Mouse (Mus musculus) lung, adult 2 months (tissue): ENCODE data around the gene Kcnq5.

Source experiments
- CTCF ChIP-seq: fragments of 200-500 bp; IDR thresholded peaks from 2 replicates; pipeline ENCODE4 v1.5.1; 2011; ENCODE audit warnings: mild to moderate bottlenecking, low read length, control low read depth; ENCODE audit not compliant: insufficient read depth
- POLR2A ChIP-seq: fragments of 200-500 bp; IDR thresholded peaks from 2 replicates; pipeline ENCODE4 v1.6.1; 2011; ENCODE audit warnings: low read depth, mild to moderate bottlenecking, control low read depth, low read length, borderline replicate concordance; ENCODE audit errors: extremely low read depth

GRCm38 (mm10) chr1:21979292-21979691 is 17.6 kb upstream of the Kcnq5 start:
- TF ChIP-seq CTCF, result no peak
- TF ChIP-seq POLR2A, result no peak
